Mouse (Mus musculus) layer of hippocampus, adult 6 months (tissue): Measurements from ENCODE around the gene Cd101. TPM values are rescaled to one million over a fixed set of nuclear protein-coding genes. Genes with fewer than 3 reads are reported as not detected.

Source experiments
- long read RNA-seq, 2 experiments: library from polyadenylated mRNA; unstranded; transcript quantifications; one replicate each; pipeline ENCODE4 v2.0.0; 2019 to 2020
- polyA plus RNA-seq: library from polyadenylated mRNA; unstranded; fragments of <200 nt; fragmentation: Nextera tagmentation; gene quantifications from 2 replicates; pipeline ENCODE4 v1.2.3, GENCODE M21; 2021

The Cd101 gene
- 0.04 and 0.16 TPM in 2 replicates for polyA plus RNA-seq
- long read RNA-seq, experiment 1, partial matches to known transcripts, result 0 of 1 reads
- long read RNA-seq, experiment 1, other reads (novel, unspliced or antisense), result 1 of 1 reads
- long read RNA-seq, experiment 2, partial matches to known transcripts, result 5 of 6 reads
- long read RNA-seq, experiment 2, other reads (novel, unspliced or antisense), result 1 of 6 reads

GRCm38 (mm10) chr3:101029339-101029738 is at the start of gene Cd101:
Gene Cd101 (minus strand): TSS chr3:101029556.

GRCm38 (mm10) chr3:100969176-100969917 is 60.0 kb downstream of the Cd101 start, which contains the start of gene Ttf2:
Gene Ttf2 (minus strand): TSS chr3:100969663.

Other genes with a start within 250 kb of the Cd101 start
- gene Vtcn1, start 204.1 kb downstream of the Cd101 start, polyA plus RNA-seq, result not detected in 2 replicates
- 2.3 and 2.7 TPM in 2 replicates for gene Trim45, start 107.4 kb downstream of the Cd101 start, polyA plus RNA-seq
- 0.39 and 0.43 TPM in 2 replicates for gene Ttf2, start 59.9 kb downstream of the Cd101 start, polyA plus RNA-seq
- 0.53 and 0.64 TPM in 2 replicates for gene Ptgfrn, start 80.7 kb upstream of the Cd101 start, polyA plus RNA-seq